Mouse (Mus musculus) midbrain, embryonic 12.5 days (tissue): ENCODE measurements around the gene Srd5a3. TPM values are rescaled to one million over a fixed set of nuclear protein-coding genes. Genes with fewer than 3 reads are reported as not detected.

Experiments used
- ATAC-seq: fragments of 200-750 bp; cut with Nextera tagmentation; 2 replicates; pipeline ENCODE4 v1.8.0; 2017; ENCODE audit warnings: low read depth, moderate TSS enrichment, moderate library complexity; ENCODE audit not compliant: low FRiP score
- H3K27ac ChIP-seq: fragments of 300-500 bp; sonication (generic); replicated peaks from 2 replicates; pipeline ENCODE4 v1.5.1; 2016; ENCODE audit warnings: mild to moderate bottlenecking
- H3K27me3 ChIP-seq: fragments of 300-500 bp; sonication (generic); 2 replicates; pipeline ENCODE4 v1.6.1; 2016; ENCODE audit warnings: mild to moderate bottlenecking
- H3K36me3 ChIP-seq: fragments of 300-500 bp; sonication (generic); 2 replicates; pipeline ENCODE4 v1.6.1; 2016
- H3K4me1 ChIP-seq: fragments of 300-500 bp; sonication (generic); 2 replicates; pipeline ENCODE4 v1.6.1; 2016
- H3K4me2 ChIP-seq: fragments of 300-500 bp; sonication (generic); replicated peaks from 2 replicates; pipeline ENCODE4 v1.6.1; 2016; ENCODE audit warnings: mild to moderate bottlenecking, moderate library complexity
- H3K4me3 ChIP-seq: fragments of 300-500 bp; sonication (generic); 2 replicates; pipeline ENCODE4 v1.5.1; 2016; ENCODE audit warnings: mild to moderate bottlenecking
- H3K9ac ChIP-seq: fragments of 300-500 bp; sonication (generic); replicated peaks from 2 replicates; pipeline ENCODE4 v1.6.1; 2016; ENCODE audit warnings: mild to moderate bottlenecking, moderate library complexity
- H3K9me3 ChIP-seq: fragments of 300-500 bp; sonication (generic); 2 replicates; pipeline ENCODE4 v1.6.1; 2016; ENCODE audit warnings: mild to moderate bottlenecking
- WGBS: fragments of 180-500 bp; shearing (Covaris S2); methylation state at CpG from one replicate; pipeline ENCODE4 v1.1.7; 2016; 5-methylcytosine and 5-hydroxymethylcytosine counted together
- polyA plus RNA-seq: library from polyadenylated mRNA; unstranded; fragments of >200 nt; fragmentation: Nextera tagmentation; extraction: Ambion mirVana; gene quantifications from 2 replicates; pipeline ENCODE4 v1.2.1, GENCODE M21; 2016

Gene Srd5a3
- polyA plus RNA-seq, 1 experiment from 2014 or later = 15.8 TPM

GRCm38 (mm10) chr5:76135644-76136043, 4.4 kb upstream of the Srd5a3 start:
- WGBS = 93% methylated on average over 1 of the region's 1 CpGs
- Histone ChIP-seq H3K9ac (no peak overlapping the region), H3K9me3 (no peaks in the 10 kb centered on the region)

GRCm38 (mm10) chr5:76136271-76136670, 3.8 kb upstream of the Srd5a3 start:
- Histone ChIP-seq H3K9ac (no peak overlapping the region), H3K4me3 (no peak overlapping the region), H3K27me3 (peaks cover 30% of the 10 kb centered on the region), H3K36me3 (no peaks in the 10 kb centered on the region), H3K9me3 (no peaks in the 10 kb centered on the region), H3K4me1 (peaks cover 15% of the 10 kb centered on the region; the same call in 1 of the 2 replicates), H3K27ac (no peak overlapping the region), H3K4me2 (no peak overlapping the region)
- ATAC-seq = no peak
- 95% methylated on average over 3 of the region's 3 CpGs for WGBS

More at GRCm38 (mm10) chr5:76135644-76136043, 4.4 kb upstream of the Srd5a3 start:
- Histone ChIP-seq H3K4me1 (peaks cover 16% of the 10 kb centered on the region; the same call in 1 of the 2 replicates), H3K27me3 (peaks cover 30% of the 10 kb centered on the region), H3K4me2 (no peak overlapping the region), H3K27ac (no peak overlapping the region), H3K36me3 (no peaks in the 10 kb centered on the region), H3K4me3 (no peak overlapping the region)
- no peak for ATAC-seq

DNA sequence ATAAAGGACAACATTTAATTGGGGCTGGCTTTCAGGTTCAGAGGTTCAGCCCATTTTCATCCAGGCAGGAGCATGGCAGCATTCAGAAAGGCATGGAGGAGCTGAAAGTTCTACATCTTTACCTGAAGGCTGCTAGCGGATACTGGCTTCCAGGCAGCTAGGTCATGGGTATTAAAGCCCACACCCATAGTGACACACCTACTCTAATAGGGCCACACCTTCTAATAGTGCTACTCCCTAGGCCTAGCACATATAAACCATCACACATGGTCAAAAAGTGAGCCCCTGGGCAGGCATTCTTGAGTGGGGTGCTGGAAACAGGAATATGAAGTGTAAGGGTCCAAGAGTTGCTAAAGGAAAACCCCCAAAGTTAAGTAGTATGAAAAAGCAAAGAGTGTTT, 2.5 kb upstream of the Srd5a3 start:
- Histone ChIP-seq H3K27me3 (peaks cover 25% of the 10 kb centered on the region), H3K4me3 (no peak overlapping the region), H3K9me3 (no peaks in the 10 kb centered on the region), H3K4me1 (peaks cover 16% of the 10 kb centered on the region; the same call in 1 of the 2 replicates), H3K9ac (no peak overlapping the region), H3K4me2 (no peak overlapping the region), H3K27ac (no peak overlapping the region), H3K36me3 (no peaks in the 10 kb centered on the region)
- no peak for ATAC-seq
- 100% methylated on average over 1 of the region's 1 CpGs for WGBS

GRCm38 (mm10) chr5:76138071-76138470, 2.0 kb upstream of the Srd5a3 start:
- no peak overlapping the region for H3K4me3 ChIP-seq
- no peak overlapping the region for H3K4me2 ChIP-seq
- peaks cover 24% of the 10 kb centered on the region for H3K27me3 ChIP-seq
- H3K4me1 ChIP-seq = peaks cover 16% of the 10 kb centered on the region; the same call in 1 of the 2 replicates
- WGBS = 63% methylated on average over 1 of the region's 1 CpGs
- no peak overlapping the region for H3K9ac ChIP-seq
- H3K9me3 ChIP-seq = no peaks in the 10 kb centered on the region
- ATAC-seq = no peak
- H3K27ac ChIP-seq = no peak overlapping the region
- no peaks in the 10 kb centered on the region for H3K36me3 ChIP-seq

GRCm38 (mm10) chr5:76138512-76138911, 1.6 kb upstream of the Srd5a3 start:
- WGBS = 27% methylated on average over 10 of the region's 10 CpGs
- Histone ChIP-seq H3K9me3 (no peaks in the 10 kb centered on the region), H3K9ac (no peak overlapping the region), H3K4me1 (peaks cover 16% of the 10 kb centered on the region; the same call in 1 of the 2 replicates), H3K36me3 (no peaks in the 10 kb centered on the region), H3K27me3 (peaks cover 24% of the 10 kb centered on the region), H3K27ac (no peak overlapping the region), H3K4me3 (no peak overlapping the region), H3K4me2 (no peak overlapping the region)
- ATAC-seq = no peak

DNA sequence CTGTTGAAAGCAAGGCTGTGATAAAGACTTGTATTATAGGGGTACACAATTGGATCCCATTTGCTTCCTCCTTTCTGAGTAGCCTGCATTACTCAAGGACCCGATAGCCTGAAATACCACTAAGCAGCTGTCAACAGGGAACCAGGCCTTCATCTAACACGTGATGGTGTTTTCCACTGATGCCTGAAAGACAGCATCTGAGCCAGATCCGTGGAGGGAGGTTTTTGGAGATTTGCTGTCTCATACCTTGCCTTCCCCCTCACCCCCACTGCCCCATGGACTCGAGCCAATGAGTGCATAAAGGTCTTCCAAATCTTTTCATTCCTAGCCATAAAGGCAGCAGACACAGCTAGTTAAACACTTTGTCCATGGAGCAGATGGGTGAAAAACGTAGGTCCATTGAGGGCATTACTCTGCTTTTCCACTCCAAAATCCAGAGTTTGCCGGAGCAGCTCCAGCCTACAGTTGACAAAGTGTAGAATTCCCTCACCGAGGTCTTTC, 850 bp upstream of the Srd5a3 start:
- H3K27ac ChIP-seq = no peak overlapping the region
- H3K36me3 ChIP-seq = no peaks in the 10 kb centered on the region
- no peak for ATAC-seq
- peaks cover 16% of the 10 kb centered on the region; the same call in 1 of the 2 replicates for H3K4me1 ChIP-seq
- 44% methylated on average over 7 of the region's 7 CpGs for WGBS
- no peak overlapping the region for H3K9ac ChIP-seq
- H3K9me3 ChIP-seq = no peaks in the 10 kb centered on the region
- H3K27me3 ChIP-seq = peaks cover 24% of the 10 kb centered on the region
- peak overlapping the region; percentile 76 for H3K4me2 ChIP-seq
- no peak overlapping the region for H3K4me3 ChIP-seq

DNA sequence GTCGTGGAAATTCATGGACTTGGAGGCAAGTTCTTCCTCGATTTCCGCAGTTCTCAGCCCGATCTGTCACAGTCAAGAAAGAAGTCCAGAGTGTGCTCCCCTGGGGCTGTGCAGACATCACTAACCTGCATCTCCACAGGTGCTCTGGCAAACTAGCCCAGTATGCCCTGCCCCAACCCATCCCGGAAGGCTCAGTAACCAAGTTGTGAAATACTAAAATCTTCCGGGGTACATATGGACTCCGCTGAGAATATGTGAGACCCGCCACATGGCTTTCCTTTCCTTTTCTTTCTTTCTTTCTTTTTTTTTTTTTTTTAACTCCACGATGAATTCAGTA, 627 bp downstream of the Srd5a3 start:
- Histone ChIP-seq H3K27ac (peak overlapping the region; percentile 94), H3K4me2 (peak overlapping the region; percentile 76), H3K9ac (peak overlapping the region; percentile 83), H3K9me3 (no peaks in the 10 kb centered on the region), H3K4me3 (peak overlapping the region; percentile 73), H3K27me3 (peaks cover 22% of the 10 kb centered on the region), H3K36me3 (no peaks in the 10 kb centered on the region), H3K4me1 (peaks cover 16% of the 10 kb centered on the region; the same call in 1 of the 2 replicates)
- peak; percentile 45 for ATAC-seq
- 12% methylated on average over 9 of the region's 9 CpGs for WGBS

DNA sequence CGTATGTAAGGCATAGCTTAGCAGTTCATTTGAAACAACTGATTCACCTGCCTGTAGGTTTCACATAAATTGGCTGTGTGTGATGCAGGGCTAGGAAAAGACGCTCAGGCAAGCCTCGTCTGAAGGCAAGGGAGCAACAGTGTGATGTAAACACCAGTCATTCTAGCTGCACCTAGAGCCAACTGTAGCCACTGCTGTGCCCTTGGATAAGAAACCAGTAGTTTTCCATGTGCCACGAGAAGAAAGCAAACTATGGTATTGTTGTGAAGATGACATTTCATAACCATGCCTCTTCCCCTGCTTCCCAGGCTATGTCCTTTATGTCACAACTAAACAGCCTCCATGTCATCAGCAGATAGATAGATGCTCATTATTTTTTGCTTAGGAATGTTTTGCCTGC, 3.3 kb downstream of the Srd5a3 start:
- H3K27me3 ChIP-seq = peaks cover 4% of the 10 kb centered on the region; the same call in 1 of the 2 replicates
- no peak overlapping the region for H3K4me2 ChIP-seq
- H3K4me1 ChIP-seq = peaks cover 16% of the 10 kb centered on the region; the same call in 1 of the 2 replicates
- no peaks in the 10 kb centered on the region for H3K9me3 ChIP-seq
- H3K4me3 ChIP-seq = no peak overlapping the region
- no peaks in the 10 kb centered on the region for H3K36me3 ChIP-seq
- no peak overlapping the region for H3K27ac ChIP-seq
- WGBS = 93% methylated on average over 4 of the region's 4 CpGs
- no peak overlapping the region for H3K9ac ChIP-seq
- ATAC-seq = no peak

DNA sequence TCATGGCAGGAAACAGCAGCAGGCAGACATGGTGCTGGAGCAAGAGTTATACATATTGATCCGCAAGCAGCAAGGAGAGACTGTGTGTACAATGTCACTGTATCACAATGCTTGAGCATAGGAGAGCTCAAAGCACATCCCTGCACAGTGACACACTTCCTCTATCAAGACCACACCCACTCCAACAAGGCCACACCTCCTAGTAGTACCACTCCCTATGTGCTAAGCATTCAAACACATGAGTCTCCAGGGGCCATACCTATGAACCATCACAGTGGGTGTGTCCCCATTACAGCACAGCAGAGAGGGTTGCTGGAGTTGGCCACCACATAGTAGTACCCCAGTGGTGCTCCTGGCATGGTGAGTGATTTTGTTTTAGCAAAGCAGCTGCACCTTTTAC, 6.3 kb downstream of the Srd5a3 start:
- Histone ChIP-seq H3K9ac (no peak overlapping the region), H3K4me2 (no peak overlapping the region), H3K9me3 (no peaks in the 10 kb centered on the region), H3K4me1 (0 out of 2 replicates have a peak, but pooled peaks cover under 1% of the 10 kb centered on the region), H3K4me3 (no peak overlapping the region), H3K27me3 (no peaks in the 10 kb centered on the region), H3K36me3 (peaks cover 17% of the 10 kb centered on the region), H3K27ac (no peak overlapping the region)
- 89% methylated on average over 1 of the region's 1 CpGs for WGBS
- ATAC-seq = no peak

DNA sequence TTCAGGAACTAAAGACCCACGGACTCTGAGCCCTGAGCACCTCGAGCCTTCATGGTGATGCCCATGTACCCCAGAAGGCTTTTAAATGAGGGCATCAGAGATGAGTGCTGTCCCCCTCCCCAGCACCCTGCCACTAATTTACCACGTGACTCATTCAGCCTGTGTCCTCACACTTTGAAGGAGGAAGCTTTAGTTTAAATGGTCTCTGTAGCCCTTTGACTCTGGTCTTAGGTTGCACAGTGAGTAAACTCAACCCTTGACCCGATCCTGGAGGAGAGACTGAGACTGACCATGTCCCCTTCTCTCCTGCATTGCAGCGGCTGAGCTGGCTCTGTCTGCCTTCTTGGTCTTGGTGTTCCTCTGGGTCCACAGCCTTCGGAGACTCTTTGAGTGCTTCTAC, 9.4 kb downstream of the Srd5a3 start:
- no peak for ATAC-seq
- 89% methylated on average over 6 of the region's 6 CpGs for WGBS

DNA sequence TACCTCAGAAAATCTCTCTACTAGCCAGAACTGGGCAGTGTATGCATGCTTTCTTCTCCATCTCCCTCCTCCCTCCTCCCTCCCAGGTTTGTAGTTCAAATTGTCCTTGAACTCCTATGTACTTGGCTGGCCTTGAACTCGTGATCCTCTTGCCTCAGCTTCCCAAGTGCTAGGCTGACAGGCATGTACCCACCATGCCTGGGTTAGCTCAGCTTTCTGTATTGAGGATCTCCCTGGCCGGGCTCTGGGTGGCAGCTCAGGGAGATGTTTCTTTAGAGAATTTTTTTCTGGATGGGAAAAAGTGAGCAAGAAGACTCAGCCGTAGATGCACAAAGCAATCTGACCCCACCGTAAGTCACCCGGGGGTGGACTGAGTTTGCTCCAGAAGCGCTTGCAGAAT, 12.9 kb downstream of the Srd5a3 start:
- WGBS = 94% methylated on average over 6 of the region's 6 CpGs
- H3K4me3 ChIP-seq = no peak overlapping the region
- ATAC-seq = no peak
- peaks cover 22% of the 10 kb centered on the region for H3K36me3 ChIP-seq
- H3K4me1 ChIP-seq = no peaks in the 10 kb centered on the region
- no peaks in the 10 kb centered on the region for H3K9me3 ChIP-seq
- no peaks in the 10 kb centered on the region for H3K27me3 ChIP-seq
- H3K27ac ChIP-seq = no peak overlapping the region
- H3K9ac ChIP-seq = no peak overlapping the region
- H3K4me2 ChIP-seq = no peak overlapping the region

More for the DNA sequence above, 9.4 kb downstream of the Srd5a3 start:
- Histone ChIP-seq H3K27ac (no peak overlapping the region), H3K9me3 (no peaks in the 10 kb centered on the region), H3K4me3 (no peak overlapping the region), H3K27me3 (no peaks in the 10 kb centered on the region), H3K36me3 (peaks cover 22% of the 10 kb centered on the region), H3K4me2 (no peak overlapping the region), H3K4me1 (no peaks in the 10 kb centered on the region), H3K9ac (no peak overlapping the region)

DNA sequence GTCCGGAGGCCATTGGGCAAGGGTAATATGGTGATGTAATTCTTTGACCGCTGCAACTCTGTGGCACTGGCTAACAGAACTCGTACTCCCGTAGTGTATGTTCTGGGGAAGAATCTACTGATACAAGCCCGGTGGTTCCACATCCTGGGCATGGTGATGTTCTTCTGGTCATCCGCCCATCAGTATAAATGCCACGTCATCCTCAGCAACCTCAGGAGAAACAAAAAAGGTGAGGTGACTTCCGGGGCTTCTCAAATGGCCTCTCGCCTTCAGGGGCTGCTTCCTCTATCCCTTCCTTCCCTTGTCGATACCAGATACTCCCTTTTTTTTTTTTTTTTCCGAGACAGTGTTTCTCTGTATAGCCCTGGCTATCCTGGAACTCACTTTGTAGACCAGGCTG, 13.4 kb downstream of the Srd5a3 start:
- 96% methylated on average over 11 of the region's 11 CpGs for WGBS
- Histone ChIP-seq H3K9me3 (no peaks in the 10 kb centered on the region), H3K4me3 (no peak overlapping the region), H3K36me3 (peaks cover 22% of the 10 kb centered on the region), H3K9ac (no peak overlapping the region), H3K27me3 (no peaks in the 10 kb centered on the region), H3K4me1 (no peaks in the 10 kb centered on the region), H3K27ac (no peak overlapping the region), H3K4me2 (no peak overlapping the region)
- no peak for ATAC-seq
